ENCODE assay signal across 25 mouse cellular contexts in genomic region chr4:83489121-83489520, GRCm38 (mm10). TPM values are rescaled to one million over a fixed set of nuclear protein-coding genes. Genes with fewer than 3 reads are reported as not detected.
DNase-seq lines count a peak whose midpoint lies in the region; ATAC-seq lines count a peak whose summit lies in the region.
"Had no signal": no experiment of that assay in that cellular context is flagged by ENCODE, and none has a peak within 500 bp of the region (broad histone marks: within the 10 kb centered on the region; RNA-seq: fewer than 3 reads in every experiment).

No protein-coding gene starts in this region.

- peaks cover 11% of the 10 kb centered on the region; the same call in 1 of the 2 replicates for H3K4me1 ChIP-seq in embryonic facial prominence, embryonic 14.5 days (ENCODE audit: control insufficient read depth, insufficient read depth, low read length)
- H3K4me1 ChIP-seq in limb, embryonic 15.5 days: peaks cover 11% of the 10 kb centered on the region
- H3K4me1 ChIP-seq in hindbrain, embryonic 12.5 days: peaks cover 22% of the 10 kb centered on the region
- H3K4me1 ChIP-seq: stomach, embryonic 15.5 days had no signal

- H3K27me3 ChIP-seq in embryonic facial prominence, embryonic 14.5 days (replicated peaks; ENCODE audit: control insufficient read depth, insufficient read depth, low read length): no peaks in the 10 kb centered on the region
- H3K27me3 ChIP-seq in limb, embryonic 15.5 days: no peaks in the 10 kb centered on the region
- H3K27me3 ChIP-seq in hindbrain, embryonic 12.5 days: no peaks in the 10 kb centered on the region
- H3K27me3 ChIP-seq: forebrain, embryonic 15.5 days; hindbrain, embryonic 15.5 days; midbrain, embryonic 12.5 days; neural tube, embryonic 15.5 days; stomach, embryonic 15.5 days had no signal

- DNase-seq in heart, adult 11 months: peak; percentile 49
- no peak for DNase-seq in heart, adult 8-10 months (ENCODE audit: low spot score)
- peak; percentile 68 for DNase-seq in R1 (ENCODE audit: low read depth, low spot score)
- DNase-seq in embryonic facial prominence, embryonic 14.5 days (ENCODE audit: low spot score): peak; percentile 54
- no peak for DNase-seq in spleen, adult 18-20 months
- DNase-seq in ovary, postnatal 36 days (ENCODE audit: low spot score): no peak
- DNase-seq: adrenal gland, adult 8-10 months; B cell, adult 2 months; cerebellum, adult 11 months; cerebellum, postnatal 14 days; heart, adult 2 months; lung, adult 2 months; lung, postnatal 36 days had no signal

- H3K27ac ChIP-seq in embryonic facial prominence, embryonic 14.5 days (replicated peaks; ENCODE audit: low read depth, low read length): peak overlapping the region; percentile 52; the same call in 1 of the 2 replicates
- 0 out of 2 replicates have a peak overlapping the region, but pooled peaks have one; percentile 17 for H3K27ac ChIP-seq in limb, embryonic 15.5 days
- no peak overlapping the region for H3K27ac ChIP-seq in hindbrain, embryonic 12.5 days
- H3K27ac ChIP-seq: forebrain, embryonic 15.5 days; heart, adult 2 months; hindbrain, embryonic 15.5 days; kidney, postnatal 0 days; layer of hippocampus, adult 2 months; midbrain, embryonic 12.5 days; neural tube, embryonic 15.5 days; stomach, embryonic 15.5 days had no signal

- H3K4me3 ChIP-seq in embryonic facial prominence, embryonic 14.5 days (ENCODE audit: low read depth, low read length): no peak overlapping the region
- no peak overlapping the region for H3K4me3 ChIP-seq in limb, embryonic 15.5 days
- no peak overlapping the region for H3K4me3 ChIP-seq in hindbrain, embryonic 12.5 days
- H3K4me3 ChIP-seq: forebrain, embryonic 15.5 days; heart, adult 2 months; hindbrain, embryonic 15.5 days; layer of hippocampus, adult 2 months; midbrain, embryonic 12.5 days; myocyte; neural tube, embryonic 15.5 days; stomach, embryonic 15.5 days had no signal

- WGBS in embryonic facial prominence, embryonic 14.5 days: 17% methylated on average over 5 of the region's 5 CpGs
- WGBS in limb, embryonic 15.5 days: 8% methylated on average over 5 of the region's 5 CpGs
- WGBS in hindbrain, embryonic 12.5 days: 24% methylated on average over 5 of the region's 5 CpGs

- no peak overlapping the region for H3K9ac ChIP-seq in embryonic facial prominence, embryonic 14.5 days (ENCODE audit: low read depth, low read length)
- no peak overlapping the region for H3K9ac ChIP-seq in limb, embryonic 15.5 days
- no peak overlapping the region for H3K9ac ChIP-seq in hindbrain, embryonic 12.5 days
- H3K9ac ChIP-seq: forebrain, embryonic 15.5 days; hindbrain, embryonic 15.5 days; midbrain, embryonic 12.5 days; neural tube, embryonic 15.5 days; stomach, embryonic 15.5 days had no signal

- no peaks in the 10 kb centered on the region for H3K9me3 ChIP-seq in embryonic facial prominence, embryonic 14.5 days (ENCODE audit: control insufficient read depth, low read length)
- H3K9me3 ChIP-seq in limb, embryonic 15.5 days: no peaks in the 10 kb centered on the region
- H3K9me3 ChIP-seq in hindbrain, embryonic 12.5 days (replicated peaks): no peaks in the 10 kb centered on the region
- H3K9me3 ChIP-seq: forebrain, embryonic 15.5 days; G1E; hindbrain, embryonic 15.5 days; midbrain, embryonic 12.5 days; neural tube, embryonic 15.5 days; stomach, embryonic 15.5 days had no signal

- peaks cover 5% of the 10 kb centered on the region; the same call in 1 of the 2 replicates for H3K36me3 ChIP-seq in embryonic facial prominence, embryonic 14.5 days (ENCODE audit: control insufficient read depth, insufficient read depth, low read length)
- no peaks in the 10 kb centered on the region for H3K36me3 ChIP-seq in limb, embryonic 15.5 days
- H3K36me3 ChIP-seq in hindbrain, embryonic 12.5 days: no peaks in the 10 kb centered on the region
- H3K36me3 ChIP-seq: hindbrain, embryonic 15.5 days; neural tube, embryonic 15.5 days; stomach, embryonic 15.5 days had no signal

- ATAC-seq in embryonic facial prominence, embryonic 14.5 days (ENCODE audit: low read depth): no peak
- ATAC-seq in limb, embryonic 15.5 days (ENCODE audit: insufficient number of reproducible peaks, low FRiP score, low TSS enrichment, low read depth): no peak
- no peak for ATAC-seq in hindbrain, embryonic 12.5 days (ENCODE audit: low FRiP score)
- ATAC-seq: forebrain, embryonic 15.5 days; intestine, postnatal 0 days had no signal

- no peak overlapping the region for H3K4me2 ChIP-seq in embryonic facial prominence, embryonic 14.5 days (ENCODE audit: low read depth, low read length)
- H3K4me2 ChIP-seq in limb, embryonic 15.5 days: no peak overlapping the region
- H3K4me2 ChIP-seq in hindbrain, embryonic 12.5 days (replicated peaks): no peak overlapping the region
- H3K4me2 ChIP-seq: forebrain, embryonic 15.5 days; hindbrain, embryonic 15.5 days; midbrain, embryonic 12.5 days; neural tube, embryonic 15.5 days; stomach, embryonic 15.5 days had no signal

RNA-seq across cellular contexts. Expression of gene Psip1, which starts 2.9 kb away (rescaled TPM):
- 10 to 100 TPM; 15.1 to 20.4 (median 17.3) TPM for total RNA-seq in heart, adult 8-10 months (2022)
- polyA plus RNA-seq in embryonic facial prominence, embryonic 14.5 days (2014; fragmentation: Nextera tagmentation; extraction: Ambion mirVana): 146 and 157 TPM in 2 replicates
- polyA plus RNA-seq in limb, embryonic 15.5 days (2015; fragmentation: Nextera tagmentation; extraction: Ambion mirVana): 73.9 and 96.7 TPM in 2 replicates
- polyA plus RNA-seq in hindbrain, embryonic 12.5 days (2016; fragmentation: Nextera tagmentation; extraction: Ambion mirVana): 364 and 379 TPM in 2 replicates

RNA-seq across cellular contexts. Expression of gene Ccdc171, which starts 36.2 kb away (rescaled TPM):
- 1 to 10 TPM in 2 of 4 experiments, under 1 TPM in 2; 0.33 to 1.5 (median 1.0) TPM for total RNA-seq in heart, adult 8-10 months (2022)
- polyA plus RNA-seq in embryonic facial prominence, embryonic 14.5 days (2014; fragmentation: Nextera tagmentation; extraction: Ambion mirVana): 3.7 and 4.0 TPM in 2 replicates
- 3.4 and 4.0 TPM in 2 replicates for polyA plus RNA-seq in limb, embryonic 15.5 days (2015; fragmentation: Nextera tagmentation; extraction: Ambion mirVana)
- polyA plus RNA-seq in hindbrain, embryonic 12.5 days (2016; fragmentation: Nextera tagmentation; extraction: Ambion mirVana): 5.8 and 6.1 TPM in 2 replicates

Comparison
In these comparisons a context has a peak if more than half of its experiments do, and no peak if none do; other contexts are left out.
1. DNase-seq: peak in heart, adult 11 months (single experiment), R1 (single experiment) and embryonic facial prominence, embryonic 14.5 days (single experiment); none in heart, adult 8-10 months (single experiment), spleen, adult 18-20 months (0 of 2) and ovary, postnatal 36 days (single experiment).